Mouse (Mus musculus) hindbrain, embryonic 11.5 days (tissue): Measurements from ENCODE around the gene Smyd1. TPM values are rescaled to one million over a fixed set of nuclear protein-coding genes. Genes with fewer than 3 reads are reported as not detected.

Source experiments
- ATAC-seq: fragments of 200-750 bp; cut with Nextera tagmentation; 2 replicates; pipeline ENCODE4 v1.8.0; 2017; ENCODE audit warnings: mild to moderate bottlenecking, moderate TSS enrichment, moderate library complexity; ENCODE audit not compliant: low FRiP score
- DNase-seq: peaks from one replicate; pipeline ENCODE4 v3.0.0-alpha.2; 2015; ENCODE audit warnings: low spot score
- H3K27ac ChIP-seq: fragments of 300-500 bp; sonication (generic); 2 replicates; pipeline ENCODE4 v1.5.1; 2014; ENCODE audit warnings: mild to moderate bottlenecking, low read depth, low read length
- H3K27me3 ChIP-seq: fragments of 300-500 bp; sonication (generic); 2 replicates; pipeline ENCODE4 v1.6.1; 2014; ENCODE audit warnings: mild to moderate bottlenecking, low read length, moderate library complexity, mixed read lengths; ENCODE audit not compliant: control insufficient read depth, insufficient read depth
- H3K36me3 ChIP-seq: fragments of 300-500 bp; sonication (generic); 2 replicates; pipeline ENCODE4 v1.6.1; 2014; ENCODE audit warnings: mild to moderate bottlenecking, low read length, moderate library complexity, mixed read lengths; ENCODE audit not compliant: control insufficient read depth, insufficient read depth
- H3K4me1 ChIP-seq: fragments of 300-500 bp; sonication (generic); replicated peaks from 2 replicates; pipeline ENCODE4 v1.6.1; 2014; ENCODE audit warnings: low read length, mixed read lengths; ENCODE audit not compliant: control insufficient read depth, insufficient read depth
- H3K4me2 ChIP-seq: fragments of 300-500 bp; sonication (generic); replicated peaks from 2 replicates; pipeline ENCODE4 v1.6.1; 2014; ENCODE audit warnings: mild to moderate bottlenecking, low read depth, low read length
- H3K4me3 ChIP-seq: fragments of 300-500 bp; sonication (generic); 2 replicates; pipeline ENCODE4 v1.5.1; 2014; ENCODE audit warnings: low read depth, low read length
- H3K9ac ChIP-seq: fragments of 300-500 bp; sonication (generic); 2 replicates; pipeline ENCODE4 v1.6.1; 2014; ENCODE audit warnings: low read depth, low read length
- H3K9me3 ChIP-seq: fragments of 300-500 bp; sonication (generic); 2 replicates; pipeline ENCODE4 v1.6.1; 2016; ENCODE audit warnings: low read length; ENCODE audit not compliant: control insufficient read depth
- WGBS: fragments of 180-500 bp; shearing (Covaris S2); extraction: QIAGEN DNeasy Blood & Tissue Kit; methylation state at CpG from one replicate; pipeline ENCODE4 v1.1.7; 2014; 5-methylcytosine and 5-hydroxymethylcytosine counted together
- polyA plus RNA-seq: library from polyadenylated mRNA; unstranded; fragments of >200 nt; fragmentation: Nextera tagmentation; extraction: Ambion mirVana; gene quantifications from 2 replicates; pipeline ENCODE4 v1.2.1, GENCODE M21; 2014

Gene Smyd1
- polyA plus RNA-seq, 1 experiment from 2014 or later, result 0.76 TPM

GRCm38 (mm10) chr6:71197636-71198535 is 124.1 kb downstream of the Smyd1 start:
- DNase-seq (no peak), ATAC-seq (no peak)
- no peak overlapping the region for H3K4me2 ChIP-seq
- no peaks in the 10 kb centered on the region for H3K9me3 ChIP-seq
- no peak overlapping the region for H3K4me3 ChIP-seq
- no peak overlapping the region for H3K9ac ChIP-seq
- H3K27ac ChIP-seq, result no peak overlapping the region
- H3K27me3 ChIP-seq, result no peaks in the 10 kb centered on the region
- H3K36me3 ChIP-seq, result no peaks in the 10 kb centered on the region
- WGBS, result 87% methylated on average over 13 of the region's 13 CpGs
- no peaks in the 10 kb centered on the region for H3K4me1 ChIP-seq

GRCm38 (mm10) chr6:71196107-71196506 is 125.9 kb downstream of the Smyd1 start:
- Histone ChIP-seq H3K4me3 (no peak overlapping the region), H3K9me3 (no peaks in the 10 kb centered on the region), H3K27ac (no peak overlapping the region), H3K9ac (no peak overlapping the region), H3K4me1 (no peaks in the 10 kb centered on the region), H3K36me3 (no peaks in the 10 kb centered on the region), H3K27me3 (no peaks in the 10 kb centered on the region), H3K4me2 (no peak overlapping the region)
- no peak for DNase-seq
- ATAC-seq, result no peak

- H3K36me3 ChIP-seq, result no peaks in the 10 kb centered on the region
- no peak overlapping the region for H3K9ac ChIP-seq
- no peak overlapping the region for H3K4me3 ChIP-seq
- no peak for DNase-seq
- H3K27me3 ChIP-seq, result no peaks in the 10 kb centered on the region
- no peak overlapping the region for H3K4me2 ChIP-seq
- H3K27ac ChIP-seq, result no peak overlapping the region
- no peak for ATAC-seq
- WGBS, result 80% methylated on average over 6 of the region's 6 CpGs
- no peaks in the 10 kb centered on the region for H3K4me1 ChIP-seq
- no peaks in the 10 kb centered on the region for H3K9me3 ChIP-seq
These were observed 128.8 kb downstream of the Smyd1 start for GRCm38 (mm10) chr6:71193151-71193740.

- no peak for DNase-seq
- Histone ChIP-seq H3K27me3 (no peaks in the 10 kb centered on the region), H3K4me2 (no peak overlapping the region), H3K4me1 (no peaks in the 10 kb centered on the region), H3K4me3 (no peak overlapping the region), H3K27ac (no peak overlapping the region), H3K36me3 (no peaks in the 10 kb centered on the region), H3K9ac (no peak overlapping the region), H3K9me3 (no peaks in the 10 kb centered on the region)
- ATAC-seq, result no peak
- 93% methylated on average over 2 of the region's 2 CpGs for WGBS
These were observed 131.5 kb downstream of the Smyd1 start for GRCm38 (mm10) chr6:71190501-71190900.

- Histone ChIP-seq H3K4me2 (no peak overlapping the region), H3K27ac (no peak overlapping the region), H3K36me3 (no peaks in the 10 kb centered on the region), H3K4me1 (no peaks in the 10 kb centered on the region), H3K27me3 (no peaks in the 10 kb centered on the region), H3K9me3 (no peaks in the 10 kb centered on the region), H3K4me3 (no peak overlapping the region), H3K9ac (no peak overlapping the region)
- DNase-seq (no peak), ATAC-seq (no peak)
- 74% methylated on average over 1 of the region's 1 CpGs for WGBS
These were observed 132.5 kb downstream of the Smyd1 start for GRCm38 (mm10) chr6:71189578-71189977.

- Histone ChIP-seq H3K36me3 (no peaks in the 10 kb centered on the region), H3K27me3 (no peaks in the 10 kb centered on the region), H3K9me3 (no peaks in the 10 kb centered on the region), H3K4me3 (no peak overlapping the region), H3K4me1 (no peaks in the 10 kb centered on the region), H3K9ac (no peak overlapping the region), H3K4me2 (no peak overlapping the region), H3K27ac (no peak overlapping the region)
- DNase-seq (no peak), ATAC-seq (no peak)
- 88% methylated on average over 7 of the region's 7 CpGs for WGBS
These were observed 137.0 kb downstream of the Smyd1 start for GRCm38 (mm10) chr6:71184941-71185604.

- Histone ChIP-seq H3K9ac (no peak overlapping the region), H3K4me1 (no peaks in the 10 kb centered on the region), H3K27ac (no peak overlapping the region), H3K27me3 (no peaks in the 10 kb centered on the region), H3K9me3 (no peaks in the 10 kb centered on the region), H3K36me3 (no peaks in the 10 kb centered on the region), H3K4me2 (no peak overlapping the region), H3K4me3 (no peak overlapping the region)
- WGBS, result 88% methylated on average over 1 of the region's 1 CpGs
- DNase-seq (no peak), ATAC-seq (no peak)
These were observed 141.4 kb downstream of the Smyd1 start for GRCm38 (mm10) chr6:71180596-71180995.

- ATAC-seq, result no peak
- Histone ChIP-seq H3K4me3 (no peak overlapping the region), H3K9me3 (no peaks in the 10 kb centered on the region), H3K27me3 (no peaks in the 10 kb centered on the region), H3K4me1 (no peaks in the 10 kb centered on the region), H3K9ac (no peak overlapping the region), H3K27ac (no peak overlapping the region), H3K36me3 (no peaks in the 10 kb centered on the region), H3K4me2 (no peak overlapping the region)
- no peak for DNase-seq
- 84% methylated on average over 10 of the region's 10 CpGs for WGBS
These were observed 149.0 kb downstream of the Smyd1 start for GRCm38 (mm10) chr6:71172812-71173580.
